Mouse (Mus musculus) intestine, embryonic 16.5 days (tissue): ENCODE data around the gene Tmem158. TPM values are rescaled to one million over a fixed set of nuclear protein-coding genes. Genes with fewer than 3 reads are reported as not detected.
A peak's percentile ranks its signal among the peaks of the same experiment; 100 is the strongest.

ENCODE experiments used
- ATAC-seq: fragments of 200-750 bp; cut with Nextera tagmentation; 2 replicates; pipeline ENCODE4 v1.8.0; 2017; ENCODE audit warnings: moderate TSS enrichment, moderate library complexity
- H3K27ac ChIP-seq: fragments of 300-500 bp; sonication (generic); 2 replicates; pipeline ENCODE4 v1.5.1; 2014; ENCODE audit warnings: mild to moderate bottlenecking, low read length
- H3K27me3 ChIP-seq: fragments of 300-500 bp; sonication (generic); replicated peaks from 2 replicates; pipeline ENCODE4 v1.6.1; 2014; ENCODE audit warnings: low read length, control low read depth, mixed read lengths; ENCODE audit not compliant: control insufficient read depth, insufficient read depth
- H3K36me3 ChIP-seq: fragments of 300-500 bp; sonication (generic); 2 replicates; pipeline ENCODE4 v1.6.1; 2014; ENCODE audit warnings: low read length, control low read depth; ENCODE audit not compliant: control insufficient read depth, insufficient read depth
- H3K4me1 ChIP-seq: fragments of 300-500 bp; sonication (generic); 2 replicates; pipeline ENCODE4 v1.6.1; 2014; ENCODE audit warnings: low read length, control low read depth, mixed read lengths; ENCODE audit not compliant: control insufficient read depth, insufficient read depth
- H3K4me2 ChIP-seq: fragments of 300-500 bp; sonication (generic); 2 replicates; pipeline ENCODE4 v1.6.1; 2014; ENCODE audit warnings: low read depth, low read length, control low read depth
- H3K4me3 ChIP-seq: fragments of 300-500 bp; sonication (generic); 2 replicates; pipeline ENCODE4 v1.5.1; 2014; ENCODE audit warnings: mild to moderate bottlenecking, low read length
- H3K9ac ChIP-seq: fragments of 300-500 bp; sonication (generic); 2 replicates; pipeline ENCODE4 v1.6.1; 2014; ENCODE audit warnings: low read depth, low read length
- H3K9me3 ChIP-seq: fragments of 300-500 bp; sonication (generic); 2 replicates; pipeline ENCODE4 v1.6.1; 2016; ENCODE audit warnings: low read length, control low read depth; ENCODE audit not compliant: control insufficient read depth
- whole genome bisulfite sequencing: fragments of 180-500 bp; shearing (Covaris S2); extraction: QIAGEN DNeasy Blood & Tissue Kit; methylation state at CpG from one replicate; pipeline ENCODE4 v1.1.7; 2014; 5-methylcytosine and 5-hydroxymethylcytosine counted together
- polyA plus RNA-seq: library from polyadenylated mRNA; unstranded; fragments of >200 nt; fragmentation: Nextera tagmentation; extraction: Ambion mirVana; gene quantifications from 2 replicates; pipeline ENCODE4 v1.2.1, GENCODE M21; 2015

The Tmem158 gene
- polyA plus RNA-seq, 1 experiment from 2014 or later: 1.7 TPM

GRCm38 (mm10) chr9:123259896-123260610 lies 511 bp downstream of the Tmem158 start:
- peak overlapping the region; percentile 100 for H3K4me2 ChIP-seq
- ATAC-seq: peak; percentile 80
- peak overlapping the region; percentile 41 for H3K27ac ChIP-seq
- H3K27me3 ChIP-seq: 0 out of 2 replicates have a peak, but pooled peaks cover 4% of the 10 kb centered on the region
- peak overlapping the region; percentile 84 for H3K4me3 ChIP-seq
- under 1% methylated on average over 92 of the region's 92 CpGs for WGBS
- H3K36me3 ChIP-seq: no peaks in the 10 kb centered on the region
- H3K9me3 ChIP-seq: no peaks in the 10 kb centered on the region
- peak overlapping the region; percentile 78 for H3K9ac ChIP-seq
- H3K4me1 ChIP-seq: 0 out of 2 replicates have a peak, but pooled peaks cover 2% of the 10 kb centered on the region

GRCm38 (mm10) chr9:123259461-123259895 lies 1.1 kb downstream of the Tmem158 start:
- peak overlapping the region; percentile 100 for H3K4me2 ChIP-seq
- no peaks in the 10 kb centered on the region for H3K36me3 ChIP-seq
- H3K9me3 ChIP-seq: no peaks in the 10 kb centered on the region
- peak overlapping the region; percentile 78 for H3K9ac ChIP-seq
- 1% methylated on average over 44 of the region's 45 CpGs for WGBS
- H3K4me3 ChIP-seq: peak overlapping the region; percentile 84
- peak; percentile 47; the same call in 1 of the 2 replicates for ATAC-seq
- 0 out of 2 replicates have a peak, but pooled peaks cover 4% of the 10 kb centered on the region for H3K27me3 ChIP-seq
- H3K27ac ChIP-seq: no peak overlapping the region
- H3K4me1 ChIP-seq: 0 out of 2 replicates have a peak, but pooled peaks cover 2% of the 10 kb centered on the region

DNA sequence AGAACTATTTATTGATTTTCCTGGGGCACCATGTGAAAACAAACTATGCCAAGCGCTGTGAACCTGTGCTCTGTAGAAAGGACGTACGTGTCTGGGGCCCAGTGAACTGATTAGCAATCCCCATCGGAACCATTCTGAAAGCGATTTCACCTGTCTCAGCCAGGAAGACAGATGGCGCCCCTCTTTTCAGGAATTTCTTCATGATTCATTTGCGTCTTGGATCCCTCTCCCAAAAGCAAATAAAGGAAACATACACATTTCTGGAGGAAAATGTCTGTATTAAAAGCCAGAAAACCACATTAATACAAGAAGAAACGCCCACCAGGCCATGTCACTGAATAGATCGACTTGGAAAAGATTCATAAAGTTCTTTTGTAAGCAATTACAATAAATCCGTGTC lies 1.8 kb downstream of the Tmem158 start:
- Histone ChIP-seq H3K4me3 (peak overlapping the region; percentile 9; the same call in 1 of the 2 replicates), H3K9ac (no peak overlapping the region), H3K27me3 (0 out of 2 replicates have a peak, but pooled peaks cover 4% of the 10 kb centered on the region), H3K27ac (no peak overlapping the region), H3K9me3 (no peaks in the 10 kb centered on the region), H3K4me1 (0 out of 2 replicates have a peak, but pooled peaks cover 2% of the 10 kb centered on the region), H3K36me3 (no peaks in the 10 kb centered on the region), H3K4me2 (peak overlapping the region; percentile 100)
- WGBS: 30% methylated on average over 10 of the region's 10 CpGs
- no peak for ATAC-seq

DNA sequence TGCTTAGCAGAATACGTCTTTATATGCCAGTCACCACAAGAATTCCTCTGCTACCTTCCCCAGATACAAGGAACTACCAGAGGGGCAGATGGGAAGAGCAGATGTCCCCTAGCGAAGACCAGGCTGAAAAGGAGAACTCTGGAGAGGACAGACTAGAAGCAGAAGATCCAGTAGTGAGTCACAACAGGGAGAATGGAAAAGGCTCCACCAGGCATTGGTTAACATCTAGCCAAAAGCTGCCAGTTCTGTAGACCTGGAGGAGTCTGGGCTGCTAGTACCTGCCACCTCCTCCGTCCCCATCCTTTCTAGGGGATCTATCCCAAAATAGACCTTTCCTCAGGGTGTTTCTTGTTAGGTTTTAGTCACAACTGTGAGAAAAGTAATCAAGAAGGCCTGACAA lies 4.8 kb downstream of the Tmem158 start:
- Histone ChIP-seq H3K9ac (no peak overlapping the region), H3K4me1 (0 out of 2 replicates have a peak, but pooled peaks cover 2% of the 10 kb centered on the region), H3K27me3 (0 out of 2 replicates have a peak, but pooled peaks cover 2% of the 10 kb centered on the region), H3K4me3 (no peak overlapping the region), H3K4me2 (no peak overlapping the region), H3K9me3 (no peaks in the 10 kb centered on the region), H3K36me3 (no peaks in the 10 kb centered on the region), H3K27ac (no peak overlapping the region)
- WGBS: 92% methylated on average over 3 of the region's 3 CpGs
- ATAC-seq: no peak

- H3K9ac ChIP-seq: no peak overlapping the region
- no peak for ATAC-seq
- WGBS: 52% methylated on average over 1 of the region's 1 CpGs
These were observed 12.6 kb downstream of the Tmem158 start for GRCm38 (mm10) chr9:123247992-123248391.

GRCm38 (mm10) chr9:123245146-123245545 lies 15.4 kb downstream of the Tmem158 start:
- WGBS: 87% methylated on average over 4 of the region's 4 CpGs
- Histone ChIP-seq H3K9me3 (no peaks in the 10 kb centered on the region), H3K27me3 (no peaks in the 10 kb centered on the region), H3K9ac (no peak overlapping the region), H3K27ac (no peak overlapping the region), H3K36me3 (no peaks in the 10 kb centered on the region), H3K4me2 (no peak overlapping the region), H3K4me3 (no peak overlapping the region), H3K4me1 (no peaks in the 10 kb centered on the region)
- ATAC-seq: no peak

More at GRCm38 (mm10) chr9:123247992-123248391, 12.6 kb downstream of the Tmem158 start:
- Histone ChIP-seq H3K4me1 (no peaks in the 10 kb centered on the region), H3K4me3 (no peak overlapping the region), H3K27me3 (no peaks in the 10 kb centered on the region), H3K9me3 (no peaks in the 10 kb centered on the region), H3K36me3 (no peaks in the 10 kb centered on the region), H3K4me2 (no peak overlapping the region), H3K27ac (no peak overlapping the region)

- Histone ChIP-seq H3K9ac (no peak overlapping the region), H3K36me3 (no peaks in the 10 kb centered on the region), H3K27me3 (no peaks in the 10 kb centered on the region), H3K4me3 (no peak overlapping the region), H3K9me3 (no peaks in the 10 kb centered on the region), H3K4me1 (no peaks in the 10 kb centered on the region), H3K27ac (no peak overlapping the region), H3K4me2 (no peak overlapping the region)
- ATAC-seq: peak; percentile 44; the same call in 1 of the 2 replicates
- WGBS: 42% methylated on average over 10 of the region's 10 CpGs
These were observed 16.6 kb downstream of the Tmem158 start for GRCm38 (mm10) chr9:123243988-123244387.

GRCm38 (mm10) chr9:123241191-123241590 lies 19.4 kb downstream of the Tmem158 start:
- Histone ChIP-seq H3K9me3 (no peaks in the 10 kb centered on the region), H3K9ac (no peak overlapping the region), H3K4me1 (peaks cover 6% of the 10 kb centered on the region; the same call in 1 of the 2 replicates), H3K36me3 (no peaks in the 10 kb centered on the region), H3K27me3 (no peaks in the 10 kb centered on the region), H3K4me3 (no peak overlapping the region), H3K4me2 (no peak overlapping the region), H3K27ac (no peak overlapping the region)
- ATAC-seq: no peak
- 95% methylated on average over 5 of the region's 5 CpGs for WGBS

GRCm38 (mm10) chr9:123240751-123241150 lies 19.8 kb downstream of the Tmem158 start:
- Histone ChIP-seq H3K4me2 (no peak overlapping the region), H3K9me3 (no peaks in the 10 kb centered on the region), H3K27me3 (no peaks in the 10 kb centered on the region), H3K9ac (no peak overlapping the region), H3K4me3 (no peak overlapping the region), H3K4me1 (peaks cover 6% of the 10 kb centered on the region; the same call in 1 of the 2 replicates), H3K36me3 (no peaks in the 10 kb centered on the region), H3K27ac (no peak overlapping the region)
- no peak for ATAC-seq
- 87% methylated on average over 2 of the region's 2 CpGs for WGBS
